Mouse (Mus musculus) midbrain, embryonic 12.5 days (tissue): ENCODE data around the gene Emx2. TPM values are rescaled to one million over a fixed set of nuclear protein-coding genes. Genes with fewer than 3 reads are reported as not detected.
A peak's percentile ranks its signal among the peaks of the same experiment; 100 is the strongest.

ENCODE experiments used
- ATAC-seq: fragments of 200-750 bp; cut with Nextera tagmentation; 2 replicates; pipeline ENCODE4 v1.8.0; 2017; ENCODE audit warnings: low read depth, moderate TSS enrichment, moderate library complexity; ENCODE audit not compliant: low FRiP score
- H3K27ac ChIP-seq: fragments of 300-500 bp; sonication (generic); replicated peaks from 2 replicates; pipeline ENCODE4 v1.5.1; 2016; ENCODE audit warnings: mild to moderate bottlenecking
- H3K27me3 ChIP-seq: fragments of 300-500 bp; sonication (generic); 2 replicates; pipeline ENCODE4 v1.6.1; 2016; ENCODE audit warnings: mild to moderate bottlenecking
- H3K36me3 ChIP-seq: fragments of 300-500 bp; sonication (generic); 2 replicates; pipeline ENCODE4 v1.6.1; 2016
- H3K4me1 ChIP-seq: fragments of 300-500 bp; sonication (generic); 2 replicates; pipeline ENCODE4 v1.6.1; 2016
- H3K4me2 ChIP-seq: fragments of 300-500 bp; sonication (generic); replicated peaks from 2 replicates; pipeline ENCODE4 v1.6.1; 2016; ENCODE audit warnings: mild to moderate bottlenecking, moderate library complexity
- H3K4me3 ChIP-seq: fragments of 300-500 bp; sonication (generic); 2 replicates; pipeline ENCODE4 v1.5.1; 2016; ENCODE audit warnings: mild to moderate bottlenecking
- H3K9ac ChIP-seq: fragments of 300-500 bp; sonication (generic); replicated peaks from 2 replicates; pipeline ENCODE4 v1.6.1; 2016; ENCODE audit warnings: mild to moderate bottlenecking, moderate library complexity
- H3K9me3 ChIP-seq: fragments of 300-500 bp; sonication (generic); 2 replicates; pipeline ENCODE4 v1.6.1; 2016; ENCODE audit warnings: mild to moderate bottlenecking
- WGBS: fragments of 180-500 bp; shearing (Covaris S2); methylation state at CpG from one replicate; pipeline ENCODE4 v1.1.7; 2016; 5-methylcytosine and 5-hydroxymethylcytosine counted together
- polyA plus RNA-seq: library from polyadenylated mRNA; unstranded; fragments of >200 nt; fragmentation: Nextera tagmentation; extraction: Ambion mirVana; gene quantifications from 2 replicates; pipeline ENCODE4 v1.2.1, GENCODE M21; 2016

Gene Emx2
- polyA plus RNA-seq = 17.9 and 23.7 TPM in 2 replicates

DNA sequence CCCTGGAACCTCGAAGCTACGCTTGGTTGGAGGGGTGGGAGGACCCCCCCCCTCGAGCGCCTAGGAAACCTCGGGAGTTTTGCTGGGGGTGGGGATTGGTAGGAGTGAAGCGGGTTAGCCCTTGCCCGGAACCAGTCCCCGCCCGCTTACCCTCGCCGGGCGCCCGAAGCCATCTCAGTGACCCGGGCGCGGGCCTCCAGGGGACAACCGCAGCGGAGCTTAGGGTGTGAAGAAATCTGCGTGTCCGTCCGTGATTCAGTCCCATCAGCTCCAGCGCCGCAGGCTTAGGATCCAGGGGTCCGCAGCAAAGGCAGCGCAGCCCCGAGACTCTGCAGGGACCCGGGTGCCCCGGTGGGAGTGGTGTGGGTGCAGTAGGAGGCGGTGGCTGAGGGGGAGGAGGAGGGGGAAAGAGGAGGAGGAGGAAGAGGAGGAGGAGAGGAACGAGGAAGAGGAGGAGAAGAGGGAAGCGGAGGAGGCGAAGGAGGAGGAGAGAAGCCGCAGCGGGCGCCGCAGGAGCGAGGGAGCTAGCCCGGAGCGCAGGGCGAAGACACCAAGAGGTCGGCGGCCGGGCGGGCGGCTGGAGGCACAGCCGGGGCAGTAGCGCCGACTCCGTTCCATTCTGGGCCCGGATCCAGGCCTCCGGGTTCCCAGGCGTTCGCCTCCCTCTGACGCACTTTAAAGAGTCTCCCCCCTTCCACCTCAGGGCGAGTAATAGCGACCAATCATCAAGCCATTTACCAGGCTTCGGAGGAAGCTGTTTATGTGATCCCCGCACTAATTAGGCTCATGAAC is at the start of gene Emx2:
Gene Emx2 (plus strand): TSS at position 422 of the 792 bp plus-strand sequence.
- H3K27me3 ChIP-seq = peaks cover 97% of the 10 kb centered on the region
- peak within 1 kb of the TSS; percentile 68 for H3K9ac ChIP-seq
- peak within 1 kb of the TSS; percentile 59 for H3K4me2 ChIP-seq
- H3K4me3 ChIP-seq = peak within 1 kb of the TSS; percentile 54
- peak; percentile 67 for ATAC-seq
- H3K9me3 ChIP-seq = no peaks in the 10 kb centered on the region
- H3K27ac ChIP-seq = peak within 1 kb of the TSS; percentile 89
- H3K4me1 ChIP-seq = peaks cover 37% of the 10 kb centered on the region
- under 1% methylated on average over 56 of the region's 58 CpGs for whole genome bisulfite sequencing
- H3K36me3 ChIP-seq = no peaks in the 10 kb centered on the region

DNA sequence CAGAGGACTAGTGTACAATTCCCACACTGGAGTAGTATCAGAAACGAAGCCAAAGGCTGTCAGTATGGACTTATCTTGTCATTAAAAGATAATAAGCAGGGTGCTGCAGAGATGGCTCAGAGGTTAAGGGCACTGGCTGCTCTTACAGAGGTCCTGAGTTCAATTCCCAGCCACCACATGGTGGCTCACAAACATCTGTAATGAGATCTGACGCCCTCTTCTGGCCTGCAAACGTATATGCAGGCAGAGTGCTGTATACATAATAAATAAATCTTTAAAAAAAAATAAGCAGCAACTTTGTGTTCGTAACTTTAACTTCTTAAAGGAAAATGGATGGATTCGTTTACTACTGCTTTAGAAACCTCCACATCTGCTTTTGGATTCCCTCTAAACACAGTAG is 44.0 kb upstream of the Emx2 start:
- Histone ChIP-seq H3K4me3 (no peak overlapping the region), H3K9me3 (no peaks in the 10 kb centered on the region), H3K36me3 (no peaks in the 10 kb centered on the region), H3K27me3 (peaks cover 16% of the 10 kb centered on the region), H3K27ac (no peak overlapping the region), H3K4me2 (no peak overlapping the region), H3K9ac (no peak overlapping the region), H3K4me1 (peaks cover 2% of the 10 kb centered on the region)
- no peak for ATAC-seq
- 61% methylated on average over 5 of the region's 5 CpGs for WGBS

DNA sequence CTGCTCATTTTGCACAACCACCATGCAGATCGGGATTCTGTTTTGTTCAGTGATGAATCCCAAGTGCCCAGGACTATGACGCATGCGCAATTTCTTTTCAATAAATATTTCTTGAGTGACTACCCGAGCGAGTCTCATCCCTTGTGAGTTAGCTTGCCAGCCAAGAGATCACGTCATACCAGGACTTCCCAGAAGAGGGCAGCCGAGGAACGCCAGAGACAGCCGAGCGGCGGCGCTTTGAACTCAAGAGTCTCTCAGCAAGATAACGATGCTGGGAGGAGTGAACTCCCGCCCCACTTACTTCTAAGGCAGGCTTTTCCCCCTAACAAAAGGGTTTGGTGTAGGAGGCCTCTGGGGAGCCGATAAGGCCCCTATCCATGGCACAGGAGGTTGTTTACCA is 40.1 kb upstream of the Emx2 start:
- Histone ChIP-seq H3K4me3 (no peak overlapping the region), H3K4me2 (peak overlapping the region; percentile 19; the same call in 1 of the 2 replicates), H3K9me3 (no peaks in the 10 kb centered on the region), H3K9ac (no peak overlapping the region), H3K27ac (no peak overlapping the region), H3K4me1 (peaks cover 14% of the 10 kb centered on the region), H3K36me3 (no peaks in the 10 kb centered on the region), H3K27me3 (peaks cover 40% of the 10 kb centered on the region)
- WGBS = 3% methylated on average over 15 of the region's 15 CpGs
- 0 out of 2 replicates have a peak, but pooled peaks have one; percentile 27 for ATAC-seq

DNA sequence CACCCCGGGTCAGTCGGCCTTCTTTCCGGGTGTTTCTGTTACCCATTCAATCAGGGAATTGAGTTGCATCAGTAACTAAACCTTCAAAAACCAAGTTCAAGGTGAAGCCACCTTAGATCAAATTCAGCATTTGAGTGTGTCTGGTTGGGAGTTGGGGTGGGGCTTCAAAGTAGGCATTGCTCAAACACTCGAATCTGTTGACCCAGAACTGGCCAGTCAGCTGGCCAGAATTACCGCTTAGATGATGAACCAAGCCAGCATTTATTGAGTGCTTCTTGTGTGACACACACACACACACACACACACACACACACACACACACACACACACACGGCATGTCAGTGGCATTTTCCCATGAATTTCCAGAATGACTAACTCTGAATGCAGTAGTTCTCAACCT is 39.5 kb upstream of the Emx2 start:
- Histone ChIP-seq H3K9me3 (no peaks in the 10 kb centered on the region), H3K4me2 (no peak overlapping the region), H3K4me3 (no peak overlapping the region), H3K36me3 (no peaks in the 10 kb centered on the region), H3K4me1 (peaks cover 19% of the 10 kb centered on the region), H3K27ac (no peak overlapping the region), H3K27me3 (peaks cover 42% of the 10 kb centered on the region), H3K9ac (no peak overlapping the region)
- 74% methylated on average over 6 of the region's 6 CpGs for WGBS
- ATAC-seq = no peak

DNA sequence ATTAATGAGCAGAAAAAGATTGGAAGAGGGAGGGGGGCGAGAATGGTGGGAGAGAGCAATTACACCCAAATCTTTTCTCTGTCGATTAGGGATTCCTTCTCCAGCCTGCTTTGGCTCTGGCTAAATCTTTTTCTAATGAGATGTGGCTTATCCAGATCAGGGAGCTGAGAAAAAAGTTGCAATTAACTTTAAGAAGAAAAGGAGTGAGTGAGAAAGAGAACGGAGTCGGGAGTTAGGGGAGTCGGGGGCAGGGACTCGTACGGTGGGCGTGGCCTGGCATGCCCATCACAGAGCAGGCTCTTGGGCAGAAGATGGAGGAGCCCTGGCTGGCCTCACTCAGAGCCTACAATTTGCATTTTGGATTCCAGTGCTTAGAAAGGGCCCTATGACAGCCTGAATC is 35.8 kb upstream of the Emx2 start:
- peaks cover 23% of the 10 kb centered on the region for H3K4me1 ChIP-seq
- H3K4me3 ChIP-seq = peak overlapping the region; percentile 28
- H3K4me2 ChIP-seq = peak overlapping the region; percentile 43
- H3K27ac ChIP-seq = no peak overlapping the region
- no peaks in the 10 kb centered on the region for H3K9me3 ChIP-seq
- H3K9ac ChIP-seq = no peak overlapping the region
- peaks cover 35% of the 10 kb centered on the region for H3K27me3 ChIP-seq
- peak; percentile 78 for ATAC-seq
- 7% methylated on average over 8 of the region's 8 CpGs for WGBS
- H3K36me3 ChIP-seq = no peaks in the 10 kb centered on the region

DNA sequence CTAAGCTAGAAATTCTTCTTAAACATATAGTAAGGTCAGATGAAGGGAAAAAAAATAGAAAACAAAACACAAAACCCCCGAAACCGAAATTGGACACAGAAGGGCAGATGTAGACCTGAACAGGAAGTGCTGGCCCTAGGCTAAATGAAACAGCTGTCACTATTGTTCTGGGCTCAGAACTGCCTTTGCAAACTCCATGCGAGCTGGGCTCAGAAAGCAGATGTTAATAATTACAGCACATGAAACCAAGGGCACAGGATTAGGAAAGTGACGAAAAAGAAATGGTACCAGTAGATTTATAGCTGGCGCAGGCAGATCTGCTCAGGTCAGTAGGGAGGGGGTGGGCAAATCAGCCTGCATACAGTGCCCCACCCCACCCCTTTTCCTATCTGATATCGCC is 34.5 kb upstream of the Emx2 start:
- Histone ChIP-seq H3K4me1 (peaks cover 21% of the 10 kb centered on the region), H3K9ac (0 out of 2 replicates have a peak overlapping the region, but pooled peaks have one; percentile 11), H3K27ac (no peak overlapping the region), H3K4me2 (no peak overlapping the region), H3K27me3 (peaks cover 29% of the 10 kb centered on the region), H3K9me3 (no peaks in the 10 kb centered on the region), H3K36me3 (no peaks in the 10 kb centered on the region), H3K4me3 (no peak overlapping the region)
- no peak for ATAC-seq
- 53% methylated on average over 6 of the region's 6 CpGs for WGBS

DNA sequence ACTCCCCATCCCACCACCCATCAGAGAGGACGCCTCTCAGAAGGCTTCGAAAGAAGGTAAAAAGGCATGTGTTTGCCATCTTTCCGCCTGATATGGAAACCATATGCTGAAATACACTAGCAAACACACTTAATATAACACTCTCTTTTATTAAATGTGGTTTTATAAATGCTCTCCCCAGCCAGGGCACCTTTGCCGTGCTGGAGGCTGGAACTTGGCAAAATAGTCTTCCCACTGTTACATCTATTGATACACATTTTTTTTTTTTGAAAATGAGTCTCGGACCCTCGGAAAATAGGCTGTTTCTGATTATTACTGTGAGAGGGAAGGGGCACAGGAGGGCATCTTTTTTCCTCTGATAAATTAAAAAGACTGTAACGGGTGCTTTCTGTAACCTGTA is 33.2 kb upstream of the Emx2 start:
- Histone ChIP-seq H3K4me2 (no peak overlapping the region), H3K27ac (no peak overlapping the region), H3K36me3 (no peaks in the 10 kb centered on the region), H3K9me3 (no peaks in the 10 kb centered on the region), H3K4me1 (peaks cover 21% of the 10 kb centered on the region), H3K4me3 (no peak overlapping the region), H3K27me3 (peaks cover 18% of the 10 kb centered on the region), H3K9ac (no peak overlapping the region)
- 78% methylated on average over 7 of the region's 7 CpGs for WGBS
- ATAC-seq = no peak

DNA sequence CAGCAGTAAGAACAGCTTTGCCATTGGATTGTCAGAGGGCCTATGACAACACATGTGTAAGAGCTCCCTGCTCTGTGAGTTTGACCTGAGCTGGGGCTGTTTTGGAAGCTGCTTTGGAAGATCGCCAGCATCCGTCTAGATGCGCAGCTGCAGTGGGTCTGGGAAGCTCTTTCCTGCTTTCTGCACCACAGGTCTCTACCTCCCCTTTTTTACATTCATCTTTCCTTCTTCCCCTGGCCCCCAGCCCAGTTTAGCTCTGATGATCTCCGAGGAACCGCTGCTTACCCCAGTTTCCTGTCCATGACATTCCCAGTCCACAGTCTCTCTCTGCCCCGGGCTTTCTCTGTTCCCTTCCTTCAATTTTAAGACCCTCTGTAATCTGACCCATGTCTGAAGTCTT is 25.9 kb upstream of the Emx2 start:
- no peak overlapping the region for H3K27ac ChIP-seq
- no peak for ATAC-seq
- no peaks in the 10 kb centered on the region for H3K9me3 ChIP-seq
- WGBS = 69% methylated on average over 6 of the region's 6 CpGs
- no peaks in the 10 kb centered on the region for H3K4me1 ChIP-seq
- no peak overlapping the region for H3K4me3 ChIP-seq
- 0 out of 2 replicates have a peak, but pooled peaks cover 5% of the 10 kb centered on the region for H3K27me3 ChIP-seq
- no peak overlapping the region for H3K9ac ChIP-seq
- no peaks in the 10 kb centered on the region for H3K36me3 ChIP-seq
- H3K4me2 ChIP-seq = no peak overlapping the region

DNA sequence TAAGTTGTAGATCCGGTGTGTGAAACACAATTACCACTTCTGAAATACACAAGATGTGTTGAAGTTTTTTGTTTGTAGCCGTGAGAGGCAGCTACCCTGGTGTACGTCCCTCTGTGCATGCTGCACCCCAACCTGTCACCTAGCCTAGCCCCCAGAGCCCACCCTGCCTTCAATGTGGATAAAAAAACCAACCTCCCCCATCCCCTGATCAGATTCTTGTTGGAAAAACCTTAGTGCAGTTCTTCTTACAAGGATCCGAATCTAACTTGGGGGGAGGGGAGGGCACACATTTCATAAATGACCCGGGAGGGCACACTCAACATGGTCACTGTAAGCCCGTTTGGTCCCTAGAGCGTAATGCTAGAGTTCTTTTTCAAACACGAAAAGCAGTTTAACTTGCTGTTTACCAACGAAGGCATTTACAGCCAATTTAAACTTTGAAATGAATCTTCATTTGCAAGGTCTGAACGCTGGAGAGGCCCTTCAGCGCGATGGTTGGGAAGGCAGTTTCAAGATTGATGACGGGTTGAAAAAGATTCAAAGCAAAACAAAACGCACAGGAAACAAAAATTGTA is 7.5 kb upstream of the Emx2 start:
- Histone ChIP-seq H3K9me3 (no peaks in the 10 kb centered on the region), H3K9ac (0 out of 2 replicates have a peak overlapping the region, but pooled peaks have one; percentile 4), H3K4me2 (peak overlapping the region; percentile 46), H3K27ac (no peak overlapping the region), H3K36me3 (no peaks in the 10 kb centered on the region), H3K4me3 (peak overlapping the region; percentile 28), H3K4me1 (peaks cover 22% of the 10 kb centered on the region), H3K27me3 (peaks cover 93% of the 10 kb centered on the region)
- ATAC-seq = no peak
- WGBS = 7% methylated on average over 14 of the region's 14 CpGs

DNA sequence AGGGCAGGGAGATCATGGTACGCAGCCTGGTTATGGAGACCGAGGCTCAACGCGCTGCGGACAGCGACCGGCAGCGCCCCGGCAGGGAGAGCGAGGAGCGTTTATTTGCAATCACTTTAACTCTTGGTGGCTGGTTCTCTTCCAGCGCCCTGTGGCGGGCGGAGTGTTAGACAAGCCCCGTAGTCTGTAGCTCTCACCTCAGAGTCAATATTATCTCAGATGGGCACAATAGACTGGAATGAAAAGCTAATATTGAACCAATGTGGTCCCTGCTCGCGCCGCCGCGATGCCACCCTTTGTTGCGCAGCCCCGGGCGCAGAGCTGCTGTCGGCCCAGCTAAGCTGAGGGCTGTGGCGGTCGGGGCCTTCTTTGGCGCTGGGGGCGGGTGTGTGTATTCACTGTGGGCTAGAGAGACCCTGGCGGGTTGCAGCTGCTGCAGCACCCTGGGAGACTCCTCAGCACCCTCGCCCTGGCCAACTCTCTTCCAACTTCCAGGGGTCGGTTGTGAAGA is 6.7 kb upstream of the Emx2 start:
- peak; percentile 44; the same call in 1 of the 2 replicates for ATAC-seq
- H3K9ac ChIP-seq = 0 out of 2 replicates have a peak overlapping the region, but pooled peaks have one; percentile 28

DNA sequence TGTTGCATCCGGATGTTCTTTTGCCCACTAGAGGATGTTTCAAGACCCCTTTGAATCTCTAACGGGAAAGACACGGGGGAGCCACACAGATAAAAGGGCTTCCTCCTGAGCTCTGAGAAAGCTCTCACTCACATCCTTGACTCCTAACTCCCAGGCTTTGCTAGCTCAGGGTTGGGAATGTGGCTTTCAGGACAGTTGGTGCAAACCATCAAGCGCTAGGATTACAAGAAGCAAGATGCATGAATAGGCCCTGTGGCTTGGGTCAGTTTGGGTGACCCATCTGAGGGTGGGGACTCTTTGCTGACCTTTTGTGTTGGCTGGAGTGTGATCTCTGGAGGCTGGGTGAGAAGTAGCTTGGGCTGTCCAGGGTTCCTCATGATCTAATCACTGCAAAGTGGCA is 5.9 kb upstream of the Emx2 start:
- peaks cover 96% of the 10 kb centered on the region for H3K27me3 ChIP-seq
- ATAC-seq = no peak
- H3K36me3 ChIP-seq = no peaks in the 10 kb centered on the region
- no peak overlapping the region for H3K27ac ChIP-seq
- H3K4me3 ChIP-seq = no peak overlapping the region
- no peak overlapping the region for H3K9ac ChIP-seq
- no peak overlapping the region for H3K4me2 ChIP-seq
- H3K9me3 ChIP-seq = no peaks in the 10 kb centered on the region
- 5% methylated on average over 4 of the region's 4 CpGs for WGBS
- peaks cover 32% of the 10 kb centered on the region for H3K4me1 ChIP-seq

More for the DNA sequence above, 6.7 kb upstream of the Emx2 start:
- WGBS = under 1% methylated on average over 31 of the region's 31 CpGs
- H3K36me3 ChIP-seq = no peaks in the 10 kb centered on the region
- H3K4me3 ChIP-seq = peak overlapping the region; percentile 28
- no peak overlapping the region for H3K27ac ChIP-seq
- peaks cover 30% of the 10 kb centered on the region for H3K4me1 ChIP-seq
- H3K9me3 ChIP-seq = no peaks in the 10 kb centered on the region
- H3K27me3 ChIP-seq = peaks cover 94% of the 10 kb centered on the region
- H3K4me2 ChIP-seq = peak overlapping the region; percentile 46

DNA sequence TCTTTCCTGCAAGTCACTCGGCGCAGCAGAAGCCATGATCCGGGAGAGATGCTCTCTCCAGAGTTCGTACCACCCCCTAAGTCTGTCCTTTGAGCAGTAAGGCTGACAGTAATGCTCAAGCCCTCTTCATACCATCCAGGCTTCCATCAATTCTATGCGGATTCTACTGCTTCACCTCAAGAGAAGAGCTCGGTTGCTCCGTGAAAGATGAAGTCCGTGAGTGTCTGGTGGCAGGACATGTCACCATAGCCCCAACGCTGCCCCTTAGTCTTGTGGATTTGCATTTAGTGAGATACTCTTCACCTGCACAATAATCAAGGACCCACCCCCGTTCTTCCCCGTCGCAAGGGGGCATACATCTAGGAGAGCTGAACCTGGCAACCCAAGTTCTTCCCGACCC is 4.6 kb upstream of the Emx2 start:
- no peaks in the 10 kb centered on the region for H3K9me3 ChIP-seq
- H3K4me3 ChIP-seq = no peak overlapping the region
- peak overlapping the region; percentile 18; the same call in 1 of the 2 replicates for H3K4me2 ChIP-seq
- no peak overlapping the region for H3K27ac ChIP-seq
- peaks cover 35% of the 10 kb centered on the region for H3K4me1 ChIP-seq
- 0 out of 2 replicates have a peak overlapping the region, but pooled peaks have one; percentile 6 for H3K9ac ChIP-seq
- H3K27me3 ChIP-seq = peaks cover 97% of the 10 kb centered on the region
- no peak for ATAC-seq
- 11% methylated on average over 13 of the region's 13 CpGs for WGBS
- no peaks in the 10 kb centered on the region for H3K36me3 ChIP-seq
